Mouse (Mus musculus) left cerebral cortex, postnatal 36 days (tissue): ENCODE results near the gene Brd3. TPM values are rescaled to one million over a fixed set of nuclear protein-coding genes. Genes with fewer than 3 reads are reported as not detected.

Source experiments
- DNase-seq, 2 experiments: peaks; one replicate each; pipeline ENCODE4 v3.0.0; 2021 to 2022; ENCODE audit warnings: low spot score in 2 of 2, mixed read lengths in 1 of 2
- intact Hi-C: fragments of 180-260 bp; cut with DNase I; formaldehyde crosslinking; loops from one replicate; pipeline ENCODE4 v1.15.1; 2025
- total RNA-seq, 2 experiments: library from RNA; stranded (reverse); gene quantifications; 2 replicates each; pipeline ENCODE4 v1.2.3; 2021

Gene Brd3
- total RNA-seq, 2 experiments from 2014 or later = 43.0 to 56.9 TPM

GRCm38 (mm10) chr2:27441767-27442707, 65.4 kb downstream of the Brd3 start, which contains the start of gene Brd3os:
TSS of gene Brd3os (plus strand) at chr2:27442324.
- peak; percentile 94 to 96 for DNase-seq
- intact Hi-C loops = no loop called here

- intact Hi-C loops = no loop called here
These were observed 69.2 kb downstream of the Brd3 start for GRCm38 (mm10) chr2:27438281-27438680.

GRCm38 (mm10) chr2:27437876-27438275, 69.6 kb downstream of the Brd3 start:
- DNase-seq = no peak
- intact Hi-C loops = no loop called here

More at GRCm38 (mm10) chr2:27438281-27438680, 69.2 kb downstream of the Brd3 start:
- no peak for DNase-seq

DNA sequence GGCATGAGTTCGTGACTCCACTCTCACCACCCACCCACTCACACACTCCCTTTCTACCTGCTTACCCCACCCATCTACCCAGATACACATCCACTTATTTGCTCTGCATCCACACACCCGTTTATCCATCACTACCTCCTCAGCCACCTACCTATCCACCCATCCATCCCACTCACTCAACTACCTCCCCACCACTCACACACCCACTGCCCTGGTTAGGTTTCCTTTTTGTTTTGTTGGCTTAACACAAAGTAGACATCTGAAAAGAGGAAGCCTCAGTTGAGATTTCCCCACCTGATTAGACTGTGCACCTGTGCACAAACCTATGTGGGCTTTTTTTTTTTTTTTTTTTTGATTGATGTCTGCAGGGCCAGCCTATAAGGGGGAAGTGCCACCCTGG, 74.9 kb downstream of the Brd3 start:
- intact Hi-C loops = no loop called here

DNA sequence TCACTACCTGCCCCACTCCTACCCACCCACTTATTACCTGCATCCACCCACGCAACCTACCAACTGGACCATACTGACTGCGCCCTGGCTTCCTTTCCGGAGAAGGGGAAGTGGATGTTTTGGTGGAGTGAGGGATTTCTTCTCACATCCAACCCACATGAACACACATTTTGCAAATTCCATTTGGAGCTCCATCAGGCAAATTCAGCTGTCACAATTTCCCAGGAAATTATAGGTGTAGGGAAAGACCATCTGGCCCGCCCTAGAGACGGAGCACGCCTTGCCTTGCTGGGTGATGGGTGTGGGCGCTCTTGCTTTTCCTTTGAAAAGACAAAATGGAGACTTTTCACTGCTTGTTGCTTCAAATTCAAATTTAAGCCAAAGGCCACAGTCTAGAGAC, 76.8 kb downstream of the Brd3 start:
- intact Hi-C loops = no loop called here
- DNase-seq = peak; percentile 58 to 67

More for the DNA sequence above, 74.9 kb downstream of the Brd3 start:
- DNase-seq = no peak

DNA sequence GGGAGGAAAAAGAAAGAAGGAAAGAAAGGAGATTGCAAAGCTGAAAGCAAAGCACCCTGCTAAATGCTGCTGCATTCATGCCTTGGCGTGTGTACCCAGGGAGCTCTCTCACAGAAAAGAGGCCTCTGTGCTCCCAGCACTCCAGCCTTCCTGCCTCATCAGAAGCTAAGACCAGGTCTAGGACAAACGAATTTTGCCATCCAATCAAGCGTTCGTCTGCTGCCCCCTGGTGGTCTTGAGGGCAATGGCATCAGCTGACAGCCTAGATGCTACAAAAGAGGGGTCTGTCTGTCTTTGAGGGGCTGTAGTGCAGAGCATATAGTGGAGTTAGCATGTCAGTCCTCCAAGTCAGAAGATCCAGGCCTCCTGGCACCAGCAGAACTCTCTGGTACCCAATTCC, 79.4 kb downstream of the Brd3 start:
- peak; percentile 69 to 83 for DNase-seq
- intact Hi-C loops = loop anchor here (1.0 to 2.0 kb wide), 2 partner anchors 139 to 147 kb away; no protein-coding TSS in a partner anchor

DNA sequence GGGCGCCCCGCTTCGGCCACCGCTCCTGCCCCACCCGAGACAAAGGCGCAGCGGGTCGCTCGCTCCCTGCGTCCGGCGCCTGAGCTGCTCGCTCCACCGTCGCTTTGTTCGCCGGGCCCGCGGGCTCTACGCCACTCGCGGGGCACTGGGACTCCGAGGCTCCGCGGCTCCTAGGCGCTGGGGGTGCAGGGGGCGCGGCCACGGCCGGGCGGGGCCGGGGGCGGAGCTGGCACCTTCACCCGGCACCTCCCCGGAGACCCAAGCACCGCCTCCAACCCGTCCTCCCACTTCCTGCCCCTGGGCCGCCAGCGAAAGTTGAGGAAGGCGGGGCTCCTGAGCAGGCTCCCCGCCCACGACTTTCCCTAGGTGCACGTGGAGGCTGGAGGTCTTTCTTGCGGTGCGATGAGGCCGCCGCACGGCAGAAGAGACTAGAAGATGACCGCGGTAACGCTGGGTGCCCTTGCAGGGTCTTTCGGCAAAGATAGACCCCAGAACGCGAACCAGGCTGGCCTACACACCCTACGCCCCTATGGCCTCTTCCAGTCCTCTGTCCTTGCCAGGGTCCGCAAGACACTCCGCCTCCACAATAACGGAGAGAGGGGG, 80.5 kb downstream of the Brd3 start, which contains the start of gene Vav2:
TSS of gene Vav2 (minus strand) at position 179 of the 603 bp plus-strand sequence.
- peak; percentile 68 to 72 for DNase-seq
- intact Hi-C loops = no loop called here

- peak in 1 of 2 experiments; percentile 43 for DNase-seq
- intact Hi-C loops = no loop called here
These were observed 81.0 kb downstream of the Brd3 start for GRCm38 (mm10) chr2:27426406-27426854.

DNA sequence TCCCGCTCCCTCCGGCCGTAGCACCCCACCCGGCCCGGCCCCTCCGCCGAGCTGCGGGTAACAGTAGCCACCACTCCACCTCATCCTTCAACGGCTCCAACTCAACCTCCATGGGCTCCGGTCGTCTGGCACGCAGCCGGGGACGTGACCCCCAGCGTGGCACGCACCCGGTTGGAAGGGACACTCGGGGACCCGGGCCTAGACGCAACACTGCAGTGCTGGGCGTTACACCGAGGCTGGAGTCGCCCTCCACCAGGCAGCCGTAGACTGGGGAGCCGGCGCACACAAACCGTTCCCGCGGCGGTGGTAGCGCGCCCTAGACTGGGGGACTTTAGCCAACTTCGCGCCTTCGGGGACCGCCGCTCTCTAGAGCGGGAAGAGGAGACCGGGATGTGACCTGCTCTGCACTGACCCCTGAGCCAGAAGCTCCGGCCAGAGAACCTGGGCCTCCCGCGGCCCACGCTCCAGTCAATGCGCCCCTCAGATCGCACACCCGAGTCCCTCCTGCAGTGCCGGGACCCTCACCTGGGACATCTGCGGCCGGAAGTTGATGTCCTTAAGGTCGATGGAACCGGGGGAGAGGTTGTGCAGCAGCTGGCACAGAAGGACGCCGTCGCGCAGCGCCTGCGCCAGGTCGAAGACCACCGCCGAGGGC, 81.6 kb downstream of the Brd3 start:
- no peak for DNase-seq
- intact Hi-C loops = no loop called here

GRCm38 (mm10) chr2:27425161-27425611, 82.3 kb downstream of the Brd3 start:
- DNase-seq = no peak
- intact Hi-C loops = no loop called here

DNA sequence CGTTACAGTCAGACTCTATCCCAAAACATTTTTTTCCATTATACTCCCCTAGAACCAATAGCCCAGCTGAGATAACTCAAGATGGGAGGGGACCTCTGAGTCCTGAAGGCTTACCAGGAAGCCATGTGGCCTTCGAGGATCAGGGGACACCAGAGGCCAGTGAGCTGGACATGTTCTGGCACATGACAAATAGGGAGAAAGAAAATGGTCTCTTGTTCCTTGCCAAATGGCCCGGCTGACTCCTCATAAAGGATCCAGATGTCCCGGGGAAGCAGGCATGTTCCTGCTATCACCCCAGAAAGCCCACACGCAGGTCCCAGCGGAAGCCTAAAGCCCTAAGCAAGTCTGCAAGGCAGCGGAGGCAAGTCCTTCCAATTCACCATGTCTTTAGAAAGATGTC, 83.9 kb downstream of the Brd3 start:
- DNase-seq = no peak
- intact Hi-C loops = no loop called here

- intact Hi-C loops = no loop called here
- DNase-seq = peak in 1 of 2 experiments; percentile 45
These were observed 86.0 kb downstream of the Brd3 start for GRCm38 (mm10) chr2:27421293-27422068.

GRCm38 (mm10) chr2:27418577-27419070, 88.8 kb downstream of the Brd3 start:
- no peak for DNase-seq
- intact Hi-C loops = no loop called here

DNA sequence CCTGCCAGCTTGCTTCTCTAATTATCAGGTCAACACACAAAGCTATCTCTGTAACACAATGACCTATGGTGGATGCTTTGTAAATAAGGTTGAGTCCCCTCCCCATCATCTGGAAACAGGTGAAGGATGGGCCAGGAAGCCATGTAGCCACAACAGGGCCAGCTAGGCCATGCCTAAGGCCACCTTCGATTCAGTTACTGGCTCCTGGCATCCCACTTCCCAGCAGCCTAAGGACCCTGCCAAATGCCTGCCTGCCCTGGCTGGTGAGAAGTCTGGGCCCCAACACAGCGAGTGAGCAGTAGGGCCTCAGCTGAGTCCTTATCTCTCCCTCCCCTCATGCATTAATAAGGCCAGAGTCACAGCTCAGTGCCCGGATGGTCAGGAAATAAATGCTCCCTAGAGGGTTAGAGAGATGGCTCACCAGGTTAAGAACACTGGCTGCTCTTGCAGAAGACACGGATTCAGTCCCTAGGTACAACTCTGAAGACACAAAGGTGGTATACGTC, 89.8 kb downstream of the Brd3 start:
- no peak for DNase-seq
- intact Hi-C loops = no loop called here

DNA sequence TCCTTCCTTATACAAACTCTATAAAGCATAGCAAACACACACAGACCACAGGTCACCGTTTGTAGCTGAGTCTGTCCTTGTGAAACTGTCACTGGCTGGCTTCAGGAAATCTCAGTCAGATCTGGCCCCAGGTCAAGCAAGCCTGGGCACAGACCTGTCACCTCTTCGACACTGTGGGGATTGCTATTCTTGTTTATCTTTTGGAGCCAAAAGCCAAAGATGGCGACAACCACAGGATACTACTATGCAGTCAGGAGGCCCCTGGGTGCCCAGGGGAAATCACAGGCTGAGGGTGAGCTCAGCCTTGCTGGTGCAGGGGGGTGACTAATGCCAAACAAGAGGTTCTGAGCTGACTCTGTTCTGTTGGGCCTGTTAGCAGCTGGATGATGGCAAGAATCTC, 91.0 kb downstream of the Brd3 start:
- no peak for DNase-seq
- intact Hi-C loops = no loop called here

DNA sequence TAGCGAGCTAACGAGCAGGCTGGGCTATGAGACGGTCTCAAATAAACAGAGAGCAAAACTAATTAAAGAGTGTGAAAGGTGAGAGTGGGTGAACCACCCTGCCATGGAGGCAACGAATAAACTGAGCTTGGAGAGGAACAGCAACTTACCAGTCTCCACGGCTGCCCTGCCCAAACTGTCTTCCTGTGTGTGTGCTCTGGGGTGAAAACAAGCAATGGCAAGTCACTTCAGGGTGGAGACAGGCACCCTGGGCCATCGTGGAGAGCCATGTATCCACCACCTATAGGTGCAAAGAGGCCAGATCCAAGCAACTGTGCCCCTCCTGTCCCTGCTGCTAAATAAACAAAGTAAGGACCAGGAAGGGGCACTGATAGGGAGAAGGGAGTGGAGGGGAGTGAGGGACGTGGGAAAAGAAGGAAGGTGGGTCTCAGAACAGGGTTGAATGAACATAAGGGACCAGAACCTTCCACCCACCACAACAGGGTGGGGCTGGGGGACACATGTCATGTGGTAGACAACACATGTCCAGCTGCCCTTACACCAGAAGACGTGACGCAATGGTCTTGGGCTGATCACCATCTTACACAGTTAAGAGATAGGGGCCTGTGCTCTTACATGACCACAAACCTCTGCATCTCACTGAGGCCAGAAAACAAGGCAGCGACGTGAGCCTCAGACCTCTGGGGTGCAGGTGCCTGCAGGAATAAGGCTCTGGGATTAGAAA, 92.2 kb downstream of the Brd3 start:
- no peak for DNase-seq
- intact Hi-C loops = no loop called here

DNA sequence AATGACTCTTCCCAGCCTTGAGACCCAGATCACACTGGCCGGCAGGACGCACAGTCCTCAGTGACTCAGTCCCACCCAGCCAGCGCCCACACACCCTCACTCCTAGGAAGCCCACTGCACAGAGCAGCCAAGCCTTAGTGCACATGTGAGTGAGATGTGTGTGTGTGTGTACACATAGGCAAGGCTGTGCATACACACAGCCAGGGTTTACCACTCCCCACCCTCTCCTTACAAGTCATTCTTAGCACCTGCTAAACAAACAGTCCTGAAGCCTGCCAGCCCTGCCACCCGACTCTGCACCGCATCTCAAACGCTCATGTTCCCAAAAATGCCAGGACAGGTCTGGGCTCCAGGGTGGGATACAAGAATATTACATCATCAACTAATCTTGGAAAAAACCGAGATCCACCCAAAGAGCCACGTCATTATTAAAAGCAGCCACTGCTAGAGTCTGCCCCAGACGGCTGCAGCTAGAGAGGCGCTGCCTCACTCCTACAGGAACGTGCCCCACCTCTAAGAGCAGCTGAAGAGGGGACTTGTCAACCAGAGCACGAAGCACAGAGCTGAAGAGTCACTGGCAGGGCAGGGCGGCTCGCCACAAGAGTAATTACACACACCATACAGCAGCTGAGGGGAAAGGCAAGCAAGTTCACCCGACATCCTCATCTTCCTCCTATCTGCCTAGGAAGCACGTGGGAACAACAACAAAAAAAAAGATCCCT, 93.4 kb downstream of the Brd3 start:
- no peak for DNase-seq
- intact Hi-C loops = no loop called here

- intact Hi-C loops = no loop called here
- no peak for DNase-seq
These were observed 93.9 kb downstream of the Brd3 start for GRCm38 (mm10) chr2:27413582-27413935.
